Mouse (Mus musculus) thymus, adult 2 months (tissue): ENCODE results near the gene Kcnc3.
A peak's percentile ranks its signal among the peaks of the same experiment; 100 is the strongest.

ENCODE experiments used
- CTCF ChIP-seq: fragments of 200-500 bp; IDR thresholded peaks from 2 replicates; pipeline ENCODE4 v1.5.1; 2012; ENCODE audit warnings: mild to moderate bottlenecking, control low read depth, low read length, moderate library complexity, borderline replicate concordance; ENCODE audit not compliant: control insufficient read depth, poor library complexity, insufficient read depth; ENCODE audit errors: extremely low read depth
- POLR2A ChIP-seq: fragments of 200-500 bp; IDR thresholded peaks from 2 replicates; pipeline ENCODE4 v1.6.1; 2012; ENCODE audit warnings: mild to moderate bottlenecking, low read length, control low read depth, moderate library complexity; ENCODE audit not compliant: control insufficient read depth, poor library complexity, insufficient read depth; ENCODE audit errors: extremely low read depth

- no peak for TF ChIP-seq POLR2A
- peak; percentile 39; the same call in 1 of the 2 replicates for TF ChIP-seq CTCF
Measured at GRCm38 (mm10) chr7:44647042-44647724, 56.7 kb downstream of the Kcnc3 start.
